Mouse (Mus musculus) kidney, postnatal 0 days (tissue): ENCODE measurements around the gene Cryzl1. TPM values are rescaled to one million over a fixed set of nuclear protein-coding genes. Genes with fewer than 3 reads are reported as not detected.

Experiments
- ATAC-seq: fragments of 200-750 bp; cut with Nextera tagmentation; replicated peaks from 2 replicates; pipeline ENCODE4 v1.8.0; 2017; ENCODE audit warnings: low read depth, moderate number of reproducible peaks, moderate TSS enrichment, moderate library complexity; ENCODE audit not compliant: low FRiP score
- DNase-seq: peaks from one replicate; pipeline ENCODE4 v3.0.0-alpha.2; 2016; ENCODE audit warnings: low spot score
- H3K27ac ChIP-seq: fragments of 300-500 bp; sonication (generic); 2 replicates; pipeline ENCODE4 v1.5.1; 2014; ENCODE audit warnings: mild to moderate bottlenecking
- H3K27me3 ChIP-seq: fragments of 300-500 bp; sonication (generic); 2 replicates; pipeline ENCODE4 v1.6.1; 2014; ENCODE audit warnings: low read length, mixed read lengths; ENCODE audit not compliant: insufficient read depth
- H3K36me3 ChIP-seq: fragments of 300-500 bp; sonication (generic); 2 replicates; pipeline ENCODE4 v1.6.1; 2014; ENCODE audit warnings: low read length, mixed read lengths; ENCODE audit not compliant: insufficient read depth
- H3K4me1 ChIP-seq: fragments of 300-500 bp; sonication (generic); replicated peaks from 2 replicates; pipeline ENCODE4 v1.6.1; 2014; ENCODE audit warnings: antibody characterized with exemption, low read length, mixed read lengths; ENCODE audit not compliant: insufficient read depth
- H3K4me2 ChIP-seq: fragments of 300-500 bp; sonication (generic); 2 replicates; pipeline ENCODE4 v1.6.1; 2014; ENCODE audit warnings: mild to moderate bottlenecking, low read length, moderate library complexity, mixed read lengths
- H3K4me3 ChIP-seq: fragments of 300-500 bp; sonication (generic); replicated peaks from 2 replicates; pipeline ENCODE4 v1.5.1; 2014; ENCODE audit warnings: low read depth, low read length
- H3K9ac ChIP-seq: fragments of 300-500 bp; sonication (generic); 2 replicates; pipeline ENCODE4 v1.6.1; 2014; ENCODE audit warnings: low read depth, low read length
- H3K9me3 ChIP-seq: fragments of 300-500 bp; sonication (generic); replicated peaks from 2 replicates; pipeline ENCODE4 v1.6.1; 2016; ENCODE audit warnings: low read length, inconsistent platforms, mixed read lengths
- CTCF ChIP-seq: IDR thresholded peaks from 2 replicates; pipeline ENCODE4 v1.5.1; 2016; ENCODE audit warnings: antibody characterized with exemption, low read depth, mild to moderate bottlenecking, moderate library complexity
- WGBS: fragments of 180-500 bp; shearing (Covaris S2); extraction: QIAGEN DNeasy Blood & Tissue Kit; methylation state at CpG from one replicate; pipeline ENCODE4 v1.1.7; 2014; 5-methylcytosine and 5-hydroxymethylcytosine counted together
- polyA plus RNA-seq: library from polyadenylated mRNA; unstranded; fragments of >200 nt; fragmentation: Nextera tagmentation; extraction: Ambion mirVana; gene quantifications from 2 replicates; pipeline ENCODE4 v1.2.1, GENCODE M21; 2015

The Cryzl1 gene
- polyA plus RNA-seq, 1 experiment from 2014 or later = 74.8 TPM

DNA sequence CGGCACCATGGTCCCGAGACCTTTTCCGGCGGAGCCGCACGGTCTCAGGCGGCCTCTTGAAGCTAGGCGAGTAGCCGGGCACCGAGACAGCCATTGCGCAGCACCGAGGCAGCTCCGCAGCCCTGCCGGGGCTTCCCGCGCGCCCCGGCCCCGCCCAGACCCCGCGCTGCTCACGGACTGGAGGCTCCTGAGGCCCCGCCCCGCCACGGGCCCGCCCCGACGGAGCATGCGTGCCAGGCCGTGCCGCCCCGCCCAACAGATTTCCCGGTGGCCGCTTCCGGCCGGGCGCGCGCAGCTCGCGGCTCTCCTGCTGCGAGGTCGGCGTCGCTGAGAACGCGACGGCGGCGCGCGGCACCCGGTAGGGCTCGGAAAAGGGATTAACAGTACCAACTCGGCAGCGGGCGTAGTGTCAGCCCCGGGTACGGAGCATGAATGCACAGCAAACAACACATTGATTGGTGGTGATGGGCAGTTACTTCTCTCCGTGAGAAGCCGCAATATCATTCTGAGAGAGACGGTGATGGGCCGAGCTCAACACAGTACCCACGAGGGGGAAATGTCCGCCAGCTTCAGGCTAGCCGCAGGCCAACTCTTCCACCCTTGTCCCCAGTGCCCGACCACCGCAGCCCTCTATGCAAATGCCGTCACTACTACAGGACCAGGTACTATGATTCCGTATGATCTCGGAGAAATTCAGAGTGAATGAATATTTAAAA is 40.0 kb downstream of the Cryzl1 start, which contains the start of gene Donson:
Gene Donson (minus strand): TSS at position 152 of the 716 bp plus-strand sequence.
- Histone ChIP-seq H3K9ac (peak within 1 kb of the TSS; percentile 80), H3K27me3 (no peaks in the 10 kb centered on the region), H3K9me3 (no peaks in the 10 kb centered on the region), H3K4me2 (peak within 1 kb of the TSS; percentile 98), H3K36me3 (peaks cover 10% of the 10 kb centered on the region; the same call in 1 of the 2 replicates), H3K4me3 (peak within 1 kb of the TSS; percentile 90), H3K27ac (peak within 1 kb of the TSS; percentile 69; the same call in 1 of the 2 replicates), H3K4me1 (no peaks in the 10 kb centered on the region)
- ATAC-seq (peak; percentile 98), DNase-seq (peak; percentile 95)
- TF ChIP-seq CTCF = no peak
- under 1% methylated on average over 58 of the region's 71 CpGs for WGBS

DNA sequence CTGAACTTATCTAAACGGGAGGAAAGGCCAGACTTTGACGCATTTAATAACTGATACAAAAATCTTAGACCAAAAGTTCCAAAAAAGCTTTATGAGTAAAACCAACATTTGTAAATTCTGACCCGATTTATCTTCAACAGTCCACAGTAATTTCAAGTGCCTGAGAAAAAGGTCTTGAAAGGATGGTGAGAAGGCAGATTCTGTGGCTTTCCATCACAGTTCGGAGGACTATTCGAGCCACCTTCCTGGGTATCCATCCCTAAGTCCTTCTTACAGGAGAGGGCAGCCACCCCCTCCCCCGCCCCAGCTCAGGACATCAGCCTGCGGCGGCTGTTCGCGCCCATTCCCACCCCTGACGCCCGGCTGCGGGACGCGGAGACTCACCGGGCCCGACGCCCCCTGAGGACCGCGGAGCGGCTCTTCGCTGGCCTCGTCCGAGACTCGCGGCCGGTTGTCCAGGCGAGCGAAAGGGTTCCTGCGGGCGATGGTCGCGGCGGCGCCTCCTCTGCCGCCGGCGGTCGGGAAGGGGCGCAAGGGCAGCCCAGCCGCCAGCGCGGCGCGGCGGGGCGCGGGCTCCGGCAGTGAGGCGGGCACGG is 40.7 kb downstream of the Cryzl1 start:
- WGBS = 1% methylated on average over 42 of the region's 51 CpGs
- Histone ChIP-seq H3K9me3 (no peaks in the 10 kb centered on the region), H3K9ac (peak overlapping the region; percentile 80), H3K4me1 (no peaks in the 10 kb centered on the region), H3K27ac (peak overlapping the region; percentile 44; the same call in 1 of the 2 replicates), H3K27me3 (no peaks in the 10 kb centered on the region), H3K4me3 (peak overlapping the region; percentile 90), H3K4me2 (peak overlapping the region; percentile 98), H3K36me3 (peaks cover 13% of the 10 kb centered on the region; the same call in 1 of the 2 replicates)
- TF ChIP-seq CTCF = no peak
- ATAC-seq = peak; percentile 14
- peak; percentile 16 for DNase-seq

DNA sequence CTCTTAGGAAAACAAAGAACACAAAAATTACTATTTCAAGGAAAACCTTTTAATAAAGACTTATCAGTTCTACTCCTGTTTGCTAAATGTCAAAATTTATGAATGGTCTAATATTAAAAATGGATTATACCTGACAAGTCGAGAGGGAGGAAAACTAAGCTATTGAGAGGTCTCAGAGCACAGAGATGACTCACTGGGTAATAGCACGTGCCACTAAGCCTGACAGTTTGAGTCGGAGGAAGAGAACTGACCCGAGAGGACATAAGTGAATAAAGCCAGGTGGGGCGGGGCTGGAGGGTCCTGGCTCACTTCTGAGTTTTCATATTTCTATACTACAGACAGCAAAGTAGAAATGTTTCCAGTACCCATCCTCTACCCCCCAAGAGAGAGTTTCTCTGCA is 42.4 kb downstream of the Cryzl1 start:
- Histone ChIP-seq H3K9me3 (no peaks in the 10 kb centered on the region), H3K4me2 (no peak overlapping the region), H3K9ac (no peak overlapping the region), H3K27me3 (no peaks in the 10 kb centered on the region), H3K4me3 (no peak overlapping the region), H3K27ac (no peak overlapping the region), H3K4me1 (no peaks in the 10 kb centered on the region), H3K36me3 (peaks cover 22% of the 10 kb centered on the region)
- DNase-seq = no peak
- no peak for TF ChIP-seq CTCF
- 75% methylated on average over 5 of the region's 5 CpGs for WGBS
- ATAC-seq = no peak

DNA sequence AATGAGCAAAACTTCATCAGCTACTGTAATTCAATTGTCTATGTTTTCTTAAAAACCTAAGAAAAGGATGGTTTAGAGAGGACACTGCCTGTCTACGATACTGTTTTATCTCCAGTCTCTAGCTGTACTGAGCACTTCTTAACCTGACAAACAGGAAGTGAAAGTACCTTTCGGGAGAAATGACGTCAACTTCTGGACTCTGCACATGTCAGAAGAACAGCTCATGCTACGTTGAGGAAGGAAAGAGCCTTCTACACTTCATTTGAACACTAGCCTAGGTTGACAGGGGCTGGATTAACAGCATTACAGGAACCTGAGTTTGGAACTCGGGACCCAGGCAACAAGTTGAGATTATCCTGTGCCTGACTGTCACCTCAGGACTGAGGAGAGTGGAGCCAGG is 43.2 kb downstream of the Cryzl1 start:
- H3K27ac ChIP-seq = no peak overlapping the region
- no peak overlapping the region for H3K9ac ChIP-seq
- no peaks in the 10 kb centered on the region for H3K9me3 ChIP-seq
- H3K4me2 ChIP-seq = no peak overlapping the region
- H3K36me3 ChIP-seq = peaks cover 27% of the 10 kb centered on the region
- H3K4me3 ChIP-seq = no peak overlapping the region
- no peak for TF ChIP-seq CTCF
- ATAC-seq (no peak), DNase-seq (no peak)
- H3K4me1 ChIP-seq = no peaks in the 10 kb centered on the region
- no peaks in the 10 kb centered on the region for H3K27me3 ChIP-seq
- 81% methylated on average over 5 of the region's 5 CpGs for WGBS

DNA sequence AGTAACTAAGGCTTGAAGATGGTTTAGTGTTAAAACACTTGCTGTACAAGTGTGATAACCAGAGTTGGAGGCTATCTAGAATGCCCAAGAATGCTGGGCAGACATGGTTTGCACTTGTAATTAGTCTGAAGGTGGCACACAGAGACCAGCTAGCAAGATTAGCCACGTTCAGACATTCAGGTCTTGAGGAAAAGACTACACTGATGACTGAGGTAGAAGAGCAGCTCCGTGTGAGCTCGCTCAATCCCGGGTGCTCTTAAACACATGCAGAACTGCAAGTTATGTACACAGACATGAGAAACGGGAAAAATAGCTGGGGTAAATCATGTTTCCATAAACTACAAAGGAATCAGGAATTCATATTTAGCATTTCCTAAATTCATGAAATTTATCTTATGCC is 48.1 kb downstream of the Cryzl1 start:
- DNase-seq = no peak

DNA sequence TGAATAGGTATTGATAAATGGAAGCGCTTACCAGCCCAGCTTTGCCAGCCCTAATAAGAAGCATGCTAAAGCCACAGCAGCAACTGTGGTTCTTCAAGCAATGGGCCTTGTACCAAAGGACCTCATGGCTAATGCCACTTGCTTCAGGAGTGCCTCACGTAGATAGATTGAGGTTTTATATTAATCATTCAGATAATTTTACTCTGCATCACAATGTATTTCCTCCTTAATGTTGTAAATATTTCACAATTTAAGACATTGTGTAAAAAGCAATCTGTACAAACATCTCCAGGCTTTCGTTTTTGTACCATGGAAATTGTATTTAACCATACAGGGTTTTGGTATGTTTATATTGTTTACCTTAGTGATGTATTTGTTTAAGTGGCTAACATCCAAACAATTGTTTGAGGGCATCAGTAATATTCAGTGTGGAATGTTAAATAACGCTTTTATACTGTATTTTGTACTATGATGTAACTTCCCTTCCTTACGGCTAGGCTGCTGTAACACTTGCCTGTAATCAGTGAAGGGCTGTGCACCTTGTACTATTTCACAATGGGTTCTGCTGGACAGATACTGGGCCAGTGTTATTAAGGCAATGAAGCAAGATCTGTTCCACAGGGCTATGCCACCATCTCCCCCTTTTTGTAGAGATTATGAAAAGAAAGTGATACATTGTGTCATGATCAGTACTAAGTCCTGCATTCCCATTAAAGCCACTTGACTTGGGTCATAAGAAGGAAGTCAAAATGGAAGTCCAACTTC is 50.4 kb downstream of the Cryzl1 start:
- Histone ChIP-seq H3K4me1 (no peaks in the 10 kb centered on the region), H3K36me3 (peaks cover 55% of the 10 kb centered on the region), H3K27ac (no peak overlapping the region), H3K4me3 (no peak overlapping the region), H3K27me3 (no peaks in the 10 kb centered on the region), H3K4me2 (no peak overlapping the region), H3K9me3 (no peaks in the 10 kb centered on the region), H3K9ac (no peak overlapping the region)
- no peak for ATAC-seq
- TF ChIP-seq CTCF = no peak
- DNase-seq = no peak
- WGBS = 90% methylated on average over 5 of the region's 5 CpGs

More for the DNA sequence above, 48.1 kb downstream of the Cryzl1 start:
- Histone ChIP-seq H3K27me3 (no peaks in the 10 kb centered on the region), H3K4me1 (no peaks in the 10 kb centered on the region), H3K4me2 (no peak overlapping the region), H3K9ac (no peak overlapping the region), H3K9me3 (no peaks in the 10 kb centered on the region), H3K36me3 (peaks cover 54% of the 10 kb centered on the region), H3K27ac (no peak overlapping the region), H3K4me3 (no peak overlapping the region)
- 76% methylated on average over 5 of the region's 5 CpGs for WGBS
- ATAC-seq = no peak
- TF ChIP-seq CTCF = no peak
